Mouse (Mus musculus) CH12.LX (cell line): ENCODE measurements around the gene Ccdc30.

Experiments
- CHD1 ChIP-seq: IDR thresholded peaks from 2 replicates; pipeline ENCODE4 v1.6.1; 2012; ENCODE audit warnings: low read depth, low read length, improper control_type of control experiment, inconsistent platforms
- CTCF ChIP-seq, 2 experiments: IDR thresholded peaks in 1 of 2; conservative IDR thresholded peaks in 1 of 2; 2 replicates each; pipeline ENCODE4 v1.5.1; 2011 to 2012; ENCODE audit warnings: low read depth in 2 of 2, low read length in 2 of 2, improper control_type of control experiment in 1 of 2, inconsistent platforms in 1 of 2, mild to moderate bottlenecking in 1 of 2, moderate library complexity in 1 of 2
- E2F4 ChIP-seq: IDR thresholded peaks from 2 replicates; pipeline ENCODE4 v1.6.1; 2011; ENCODE audit warnings: low read depth, low read length, improper control_type of control experiment; ENCODE audit not compliant: insufficient replicate concordance
- MEF2A ChIP-seq: IDR thresholded peaks from 2 replicates; pipeline ENCODE4 v1.6.1; 2014; ENCODE audit warnings: low read depth, mild to moderate bottlenecking, inconsistent platforms, low read length, improper control_type of control experiment, borderline replicate concordance
- POLR2A ChIP-seq: IDR thresholded peaks from 2 replicates; pipeline ENCODE4 v1.6.1; 2011; ENCODE audit warnings: low read depth, mild to moderate bottlenecking, improper control_type of control experiment, low read length
- RCOR1 ChIP-seq: conservative IDR thresholded peaks from 2 replicates; pipeline ENCODE4 v1.6.1; 2012; ENCODE audit warnings: low read depth, mild to moderate bottlenecking, inconsistent platforms, low read length, improper control_type of control experiment
- SIN3A ChIP-seq: IDR thresholded peaks from 2 replicates; pipeline ENCODE4 v1.6.1; 2012; ENCODE audit warnings: low read length, improper control_type of control experiment, inconsistent platforms
- TBP ChIP-seq: conservative IDR thresholded peaks from 2 replicates; pipeline ENCODE4 v1.6.1; 2011; ENCODE audit warnings: low read depth, low read length, improper control_type of control experiment
- USF1 ChIP-seq: IDR thresholded peaks from 2 replicates; pipeline ENCODE4 v1.6.1; 2014; ENCODE audit warnings: low read depth, mild to moderate bottlenecking, inconsistent platforms, low read length, improper control_type of control experiment
- ZC3H11A ChIP-seq: IDR thresholded peaks from 2 replicates; pipeline ENCODE4 v1.6.1; 2012; ENCODE audit warnings: low read depth, mild to moderate bottlenecking, inconsistent platforms, low read length, improper control_type of control experiment
- ZKSCAN1 ChIP-seq: IDR thresholded peaks from 2 replicates; pipeline ENCODE4 v1.6.1; 2012; ENCODE audit warnings: low read depth, inconsistent platforms, low read length, improper control_type of control experiment, borderline replicate concordance

- TF ChIP-seq CTCF (conservative IDR thresholded peaks at IDR 0.05 in 1 of 2, IDR thresholded peaks at IDR 0.05 in 1 of 2; ENCODE audit: low read depth in 2 of 2, low read length in 2 of 2) (no peak), POLR2A (no peak), SIN3A (no peak), CHD1 (no peak), TBP (no peak), E2F4 (no peak), USF1 (no peak), ZC3H11A (no peak), ZKSCAN1 (no peak), RCOR1 (no peak), MEF2A (no peak)
Measured at GRCm38 (mm10) chr4:119425601-119426000, 10.3 kb upstream of the Ccdc30 start.
